Mouse (Mus musculus) forebrain, embryonic 11.5 days (tissue): Measurements from ENCODE around the gene Gp9. TPM values are rescaled to one million over a fixed set of nuclear protein-coding genes. Genes with fewer than 3 reads are reported as not detected.

ENCODE experiments used
- ATAC-seq: fragments of 200-750 bp; cut with Nextera tagmentation; replicated peaks from 2 replicates; pipeline ENCODE4 v1.8.0; 2017; ENCODE audit warnings: moderate TSS enrichment; ENCODE audit not compliant: low FRiP score
- DNase-seq: peaks from one replicate; pipeline ENCODE4 v3.0.0-alpha.2; 2017; ENCODE audit warnings: low spot score
- H3K27ac ChIP-seq: fragments of 300-500 bp; sonication (generic); 2 replicates; pipeline ENCODE4 v1.5.1; 2014; ENCODE audit warnings: low read depth, low read length
- H3K27me3 ChIP-seq: fragments of 300-500 bp; sonication (generic); 2 replicates; pipeline ENCODE4 v1.6.1; 2014; ENCODE audit warnings: mild to moderate bottlenecking, low read length, mixed read lengths; ENCODE audit not compliant: control insufficient read depth, insufficient read depth
- H3K36me3 ChIP-seq: fragments of 300-500 bp; sonication (generic); 2 replicates; pipeline ENCODE4 v1.6.1; 2014; ENCODE audit warnings: mild to moderate bottlenecking, low read length, moderate library complexity, mixed read lengths; ENCODE audit not compliant: control insufficient read depth, insufficient read depth
- H3K4me1 ChIP-seq: fragments of 300-500 bp; sonication (generic); replicated peaks from 2 replicates; pipeline ENCODE4 v1.6.1; 2014; ENCODE audit warnings: low read length, mixed read lengths; ENCODE audit not compliant: control insufficient read depth, insufficient read depth
- H3K4me2 ChIP-seq: fragments of 300-500 bp; sonication (generic); 2 replicates; pipeline ENCODE4 v1.6.1; 2014; ENCODE audit warnings: low read depth, mild to moderate bottlenecking, low read length, moderate library complexity, mixed read lengths; ENCODE audit not compliant: severe bottlenecking
- H3K4me3 ChIP-seq: fragments of 300-500 bp; sonication (generic); 2 replicates; pipeline ENCODE4 v1.5.1; 2014; ENCODE audit warnings: low read depth, low read length
- H3K9ac ChIP-seq: fragments of 300-500 bp; sonication (generic); 2 replicates; pipeline ENCODE4 v1.6.1; 2014; ENCODE audit warnings: low read length
- H3K9me3 ChIP-seq: fragments of 300-500 bp; sonication (generic); 2 replicates; pipeline ENCODE4 v1.6.1; 2016; ENCODE audit warnings: low read length, mixed read lengths; ENCODE audit not compliant: control insufficient read depth
- WGBS: fragments of 180-500 bp; shearing (Covaris S2); extraction: QIAGEN DNeasy Blood & Tissue Kit; methylation state at CpG from one replicate; pipeline ENCODE4 v1.1.7; 2014; 5-methylcytosine and 5-hydroxymethylcytosine counted together
- polyA plus RNA-seq: library from polyadenylated mRNA; unstranded; fragments of >200 nt; fragmentation: Nextera tagmentation; extraction: Ambion mirVana; gene quantifications from 2 replicates; pipeline ENCODE4 v1.2.1, GENCODE M21; 2014

The Gp9 gene
- 2.5 and 2.8 TPM in 2 replicates for polyA plus RNA-seq

GRCm38 (mm10) chr6:87777842-87778241, at the start of gene Gp9:
Gene Gp9, plus strand, starts transcription at chr6:87778072.
- H3K27ac ChIP-seq, result no peak within 1 kb of the TSS
- H3K36me3 ChIP-seq, result no peaks in the 10 kb centered on the region
- no peak within 1 kb of the TSS for H3K4me3 ChIP-seq
- H3K27me3 ChIP-seq, result no peaks in the 10 kb centered on the region
- DNase-seq (peak; percentile 34), ATAC-seq (no peak)
- no peak within 1 kb of the TSS for H3K4me2 ChIP-seq
- H3K9ac ChIP-seq, result no peak within 1 kb of the TSS
- H3K9me3 ChIP-seq, result no peaks in the 10 kb centered on the region
- H3K4me1 ChIP-seq, result no peaks in the 10 kb centered on the region
- 71% methylated on average over 2 of the region's 2 CpGs for WGBS

GRCm38 (mm10) chr6:87728102-87728501, 49.8 kb upstream of the Gp9 start:
- peaks cover 38% of the 10 kb centered on the region for H3K27me3 ChIP-seq
- WGBS, result 80% methylated on average over 3 of the region's 3 CpGs

GRCm38 (mm10) chr6:87730141-87730540, 47.7 kb upstream of the Gp9 start:
- Histone ChIP-seq H3K4me1 (peaks cover 21% of the 10 kb centered on the region), H3K9ac (no peak overlapping the region; the same call in none of the 2 replicates)

More at GRCm38 (mm10) chr6:87728102-87728501, 49.8 kb upstream of the Gp9 start:
- H3K4me1 ChIP-seq, result peaks cover 20% of the 10 kb centered on the region
- no peak overlapping the region for H3K4me2 ChIP-seq
- no peak overlapping the region for H3K27ac ChIP-seq
- no peak for ATAC-seq
- H3K36me3 ChIP-seq, result no peaks in the 10 kb centered on the region
- no peak for DNase-seq
- H3K4me3 ChIP-seq, result no peak overlapping the region
- no peaks in the 10 kb centered on the region for H3K9me3 ChIP-seq
- no peak overlapping the region for H3K9ac ChIP-seq

GRCm38 (mm10) chr6:87730591-87731462, 47.0 kb upstream of the Gp9 start, which contains the start of gene Efcc1:
Gene Efcc1, plus strand, starts transcription at chr6:87730869.
- H3K9me3 ChIP-seq, result no peaks in the 10 kb centered on the region
- peak within 1 kb of the TSS; percentile 90 for H3K4me2 ChIP-seq
- H3K9ac ChIP-seq, result peak within 1 kb of the TSS; percentile 55
- H3K27me3 ChIP-seq, result peaks cover 49% of the 10 kb centered on the region
- peak within 1 kb of the TSS; percentile 51 for H3K4me3 ChIP-seq
- no peak within 1 kb of the TSS for H3K27ac ChIP-seq
- ATAC-seq, result peak; percentile 71
- no peaks in the 10 kb centered on the region for H3K36me3 ChIP-seq
- H3K4me1 ChIP-seq, result peaks cover 21% of the 10 kb centered on the region
- under 1% methylated on average over 90 of the region's 90 CpGs for WGBS
- peak; percentile 73 for DNase-seq

More at GRCm38 (mm10) chr6:87730141-87730540, 47.7 kb upstream of the Gp9 start:
- Histone ChIP-seq H3K9me3 (no peaks in the 10 kb centered on the region), H3K27me3 (peaks cover 49% of the 10 kb centered on the region), H3K27ac (no peak overlapping the region), H3K36me3 (no peaks in the 10 kb centered on the region), H3K4me2 (peak overlapping the region; percentile 90), H3K4me3 (peak overlapping the region; percentile 51)
- WGBS, result 12% methylated on average over 13 of the region's 13 CpGs
- no peak for ATAC-seq
- no peak for DNase-seq

GRCm38 (mm10) chr6:87731463-87732095, 46.3 kb upstream of the Gp9 start:
- peak overlapping the region; percentile 90 for H3K4me2 ChIP-seq
- H3K9ac ChIP-seq, result peak overlapping the region; percentile 55
- H3K4me3 ChIP-seq, result peak overlapping the region; percentile 51
- peaks cover 21% of the 10 kb centered on the region for H3K4me1 ChIP-seq
- DNase-seq (no peak), ATAC-seq (no peak)
- no peaks in the 10 kb centered on the region for H3K36me3 ChIP-seq
- under 1% methylated on average over 19 of the region's 19 CpGs for WGBS
- no peak overlapping the region for H3K27ac ChIP-seq
- H3K27me3 ChIP-seq, result peaks cover 49% of the 10 kb centered on the region
- no peaks in the 10 kb centered on the region for H3K9me3 ChIP-seq

GRCm38 (mm10) chr6:87732151-87733011, 45.5 kb upstream of the Gp9 start:
- 2% methylated on average over 51 of the region's 53 CpGs for WGBS
- Histone ChIP-seq H3K27me3 (peaks cover 49% of the 10 kb centered on the region), H3K9ac (no peak overlapping the region), H3K9me3 (no peaks in the 10 kb centered on the region), H3K4me2 (peak overlapping the region; percentile 90), H3K36me3 (no peaks in the 10 kb centered on the region), H3K27ac (no peak overlapping the region), H3K4me3 (peak overlapping the region; percentile 36), H3K4me1 (peaks cover 21% of the 10 kb centered on the region)
- no peak for DNase-seq
- ATAC-seq, result no peak

- H3K9me3 ChIP-seq, result no peaks in the 10 kb centered on the region
- H3K4me1 ChIP-seq, result peaks cover 26% of the 10 kb centered on the region
- H3K9ac ChIP-seq, result no peak overlapping the region
- no peaks in the 10 kb centered on the region for H3K36me3 ChIP-seq
- ATAC-seq (no peak), DNase-seq (no peak)
- 25% methylated on average over 14 of the region's 14 CpGs for WGBS
- H3K4me3 ChIP-seq, result 0 out of 2 replicates have a peak overlapping the region, but pooled peaks have one; percentile 36
- H3K4me2 ChIP-seq, result peak overlapping the region; percentile 90; the same call in 1 of the 2 replicates
- peaks cover 49% of the 10 kb centered on the region for H3K27me3 ChIP-seq
- no peak overlapping the region for H3K27ac ChIP-seq
These were observed 44.5 kb upstream of the Gp9 start for GRCm38 (mm10) chr6:87733131-87733930.
